Mouse (Mus musculus): ENCODE measurements around the gene G6pc3. TPM values are rescaled to one million over a fixed set of nuclear protein-coding genes. Genes with fewer than 3 reads are reported as not detected.

Gene G6pc3
- polyA plus RNA-seq (2012; rRNA removed), result 50.9 and 52.7 TPM in 2 replicates

DNA sequence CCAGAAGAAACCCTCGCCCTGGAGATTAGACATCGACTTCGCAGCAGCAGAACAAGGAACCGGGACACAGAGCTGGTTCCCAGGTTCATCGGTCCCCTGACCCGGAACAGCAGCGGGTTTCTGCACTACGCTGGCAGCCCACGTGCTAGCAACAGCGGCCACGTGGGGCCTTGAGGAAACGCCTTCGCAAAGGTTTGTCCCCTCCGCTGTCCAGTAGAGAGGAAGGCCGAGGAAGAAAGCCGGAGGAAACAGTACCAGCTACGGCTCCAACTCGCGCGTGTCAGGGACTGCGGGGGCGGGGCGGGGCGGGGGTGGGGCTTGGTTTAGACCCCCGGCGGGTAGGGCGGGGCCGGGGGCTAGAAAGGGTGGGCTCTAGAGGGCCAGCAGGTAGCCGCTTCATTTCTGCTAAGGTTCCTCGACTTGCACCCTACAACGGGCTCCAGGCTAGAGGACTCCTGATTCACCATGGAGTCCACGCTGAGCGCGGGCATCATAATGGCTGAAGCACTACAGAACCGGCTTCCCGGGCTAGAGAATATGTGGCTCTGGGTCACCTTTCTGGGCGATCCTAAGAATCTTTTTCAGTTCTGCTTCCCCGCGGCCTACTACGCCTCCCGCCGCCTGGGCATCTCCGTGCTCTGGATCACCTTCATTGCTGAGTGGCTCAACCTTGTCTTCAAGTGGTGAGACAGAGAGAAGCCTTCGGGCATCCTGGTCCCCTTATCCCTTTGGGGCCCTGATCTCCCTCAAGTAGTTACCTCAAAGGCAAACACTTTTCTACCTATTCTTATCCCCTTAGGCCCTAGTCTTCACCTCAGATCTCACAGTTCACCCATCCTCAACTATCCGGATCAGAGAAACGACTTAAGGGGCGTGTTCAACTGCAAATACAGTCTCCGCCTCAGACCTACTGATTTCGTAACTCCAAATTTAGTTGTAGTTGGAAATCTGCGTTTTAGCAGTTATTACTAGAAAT lies at the start of gene G6pc3:
Gene G6pc3, plus strand, starts transcription at position 160 of the 976 bp plus-strand sequence.

DNA sequence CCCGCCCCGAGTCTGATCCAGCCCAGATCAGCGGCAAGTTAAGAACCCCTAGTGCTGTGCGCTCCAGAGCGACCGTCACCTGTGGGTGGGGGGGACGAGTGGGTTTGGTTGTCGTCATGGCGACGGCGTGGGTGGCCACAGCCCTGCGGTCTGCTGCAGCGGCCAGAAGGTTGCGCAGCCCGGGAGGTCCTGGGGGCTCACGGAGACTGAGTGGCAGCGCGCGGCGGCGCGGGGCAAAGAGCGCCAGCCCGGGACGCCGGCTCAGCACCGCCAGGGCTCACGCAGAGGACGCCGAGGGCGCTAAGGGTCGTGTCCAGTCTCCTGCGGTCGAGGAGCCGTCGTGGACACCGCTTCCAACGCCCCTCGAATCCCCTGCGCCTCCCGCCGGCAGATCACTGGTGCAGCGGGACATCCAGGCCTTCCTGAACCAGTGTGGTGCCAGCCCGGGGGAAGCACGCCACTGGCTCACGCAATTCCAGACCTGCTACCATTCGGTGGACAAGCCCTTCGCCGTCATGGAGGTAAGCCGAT lies 43.9 kb upstream of the G6pc3 start, which contains the start of gene Nags:
Gene Nags, plus strand, starts transcription at position 43 of the 531 bp plus-strand sequence.

DNA sequence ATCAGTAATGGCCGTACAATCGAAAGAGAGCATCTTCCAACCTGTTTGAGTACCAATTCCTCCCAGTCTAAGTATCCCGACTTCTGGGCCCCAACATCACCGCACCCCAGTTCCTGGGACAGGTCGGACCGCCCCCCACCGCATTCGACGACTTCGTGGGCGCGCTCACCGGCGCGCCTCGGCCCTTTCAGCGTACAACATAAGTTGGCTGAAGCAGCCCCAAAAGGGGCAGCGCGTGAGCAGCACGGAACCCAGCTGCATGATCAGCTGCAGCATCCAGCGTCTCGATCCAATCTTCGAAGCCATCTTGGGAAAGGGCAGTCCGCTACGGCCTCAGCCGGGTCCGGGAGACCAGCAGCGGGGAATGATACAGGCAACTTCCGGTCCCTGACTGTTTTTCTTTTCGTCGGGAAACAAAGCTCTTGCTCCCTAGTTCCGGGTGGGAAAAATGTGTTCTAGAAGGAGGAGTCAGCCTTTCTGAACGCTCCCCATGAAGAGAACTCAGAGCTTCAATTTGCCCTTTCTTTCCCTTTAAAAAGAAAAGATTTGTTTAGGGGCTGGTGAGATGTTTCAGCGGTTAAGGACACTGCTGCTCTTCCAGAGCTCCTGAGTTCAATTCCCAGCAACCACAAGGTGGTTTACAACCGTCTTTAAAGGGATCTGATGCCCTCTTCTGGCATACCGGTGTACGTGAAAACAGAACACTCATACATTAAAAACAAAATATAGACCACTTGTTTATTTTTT lies 33.2 kb upstream of the G6pc3 start, which contains the start of gene Tmem101:
Gene Tmem101, minus strand, starts transcription at position 366 of the 747 bp plus-strand sequence.

DNA sequence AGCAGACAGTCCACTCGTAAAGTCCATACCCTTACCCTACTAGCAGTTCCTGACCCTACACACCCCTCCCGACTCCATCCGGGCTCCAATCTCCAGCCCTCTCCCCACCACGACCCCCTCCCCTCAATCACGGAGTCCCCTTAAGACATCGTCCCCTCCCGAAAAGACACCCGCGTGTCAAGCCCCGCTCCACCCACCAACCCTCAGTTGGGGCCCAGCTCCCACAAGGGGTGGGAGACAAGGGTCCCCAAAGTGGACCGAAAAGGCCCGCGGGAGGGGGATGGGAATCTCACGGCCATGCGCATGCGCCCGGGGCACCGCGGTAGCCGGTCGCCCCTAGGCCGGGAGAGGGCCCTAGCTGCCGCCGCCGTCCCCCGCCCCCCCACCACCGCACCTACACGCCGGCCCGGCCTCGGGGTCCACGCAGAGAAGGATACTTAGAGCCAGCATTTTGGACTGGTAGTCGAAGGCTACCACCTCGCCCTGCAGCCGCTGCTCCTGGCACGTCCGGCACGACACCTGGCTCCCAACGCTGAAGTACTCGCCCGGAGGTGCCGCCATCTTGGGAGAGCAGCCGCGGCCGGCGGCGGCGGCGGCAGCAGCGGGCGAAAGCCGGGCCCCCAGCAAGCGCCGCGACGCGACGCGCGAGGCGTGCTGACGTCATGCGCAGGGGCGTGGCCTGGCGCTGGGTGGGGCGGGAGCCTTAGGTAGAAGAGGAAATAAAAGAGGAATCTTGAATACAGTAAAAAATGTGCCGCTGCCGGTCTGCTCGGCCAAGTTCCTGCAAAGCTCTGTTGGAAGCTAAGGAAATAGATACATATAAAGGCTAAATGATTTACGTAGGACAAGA lies 4.5 kb upstream of the G6pc3 start, which contains the start of gene Lsm12:
Gene Lsm12, minus strand, starts transcription at position 651 of the 850 bp plus-strand sequence.

DNA sequence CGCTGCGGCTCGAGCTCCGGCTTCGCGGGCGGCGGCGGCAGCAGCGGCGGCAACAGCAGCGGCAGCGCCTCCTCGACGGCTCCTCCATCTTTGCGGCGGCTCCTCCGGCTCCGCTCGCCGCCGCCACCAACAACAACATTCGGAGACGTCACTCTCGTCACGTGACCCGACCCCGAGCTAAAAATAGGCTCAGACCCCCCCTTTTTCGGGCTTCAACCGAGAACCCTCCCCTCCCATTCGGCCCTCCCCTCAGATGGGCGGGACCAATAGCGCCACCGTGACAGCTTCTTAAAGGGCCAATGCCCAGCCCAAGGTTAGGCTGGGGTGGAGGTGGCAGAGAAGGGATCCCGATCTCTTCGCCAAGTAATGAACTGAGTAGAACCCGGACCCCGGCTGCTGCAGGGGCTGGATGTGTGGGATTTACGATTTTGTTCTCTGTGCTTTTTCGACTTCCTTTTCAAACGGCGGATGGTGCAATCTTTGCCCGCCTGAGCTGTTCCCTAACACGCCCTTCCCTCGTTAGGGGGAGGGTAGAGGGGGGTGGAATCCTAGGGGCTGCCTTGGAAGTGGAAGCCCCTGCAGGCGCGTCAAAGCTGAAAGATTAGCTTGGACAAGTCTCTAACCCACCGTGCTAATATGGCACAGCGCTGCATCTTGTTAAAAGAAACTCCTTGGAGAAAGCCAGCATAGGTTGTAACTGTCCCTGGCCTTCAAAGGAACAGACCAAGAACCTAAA lies 40.8 kb downstream of the G6pc3 start, which contains the start of gene Hdac5:
Gene Hdac5, minus strand, starts transcription at position 161 of the 736 bp plus-strand sequence.

Other genes with a start within 250 kb of the G6pc3 start
- gene Sost, start 222.6 kb upstream of the G6pc3 start, polyA plus RNA-seq (2012; rRNA removed), result 0.10 and 0.47 TPM in 2 replicates
- gene Cfap97d1, start 205.3 kb upstream of the G6pc3 start, polyA plus RNA-seq (2012; rRNA removed), result not detected in 2 replicates
- gene Dusp3, start 202.6 kb upstream of the G6pc3 start, polyA plus RNA-seq (2012; rRNA removed), result 23.8 and 25.5 TPM in 2 replicates
- gene Mpp3, start 161.2 kb upstream of the G6pc3 start, polyA plus RNA-seq (2012; rRNA removed), result 53.8 and 59.3 TPM in 2 replicates
- 0.12 and 0.24 TPM in 2 replicates for gene Cd300lg, start 148.1 kb upstream of the G6pc3 start, polyA plus RNA-seq (2012; rRNA removed)
- 46.0 and 51.6 TPM in 2 replicates for gene Mpp2, start 101.1 kb upstream of the G6pc3 start, polyA plus RNA-seq (2012; rRNA removed)
- gene Ppy, start 88.3 kb upstream of the G6pc3 start, polyA plus RNA-seq (2012; rRNA removed), result not detected in 2 replicates
- gene Pyy, start 81.8 kb upstream of the G6pc3 start, polyA plus RNA-seq (2012; rRNA removed), result 1.9 TPM in 1 of 2 replicates, not detected in the other
- gene Nags, start 44.1 kb upstream of the G6pc3 start, polyA plus RNA-seq (2012; rRNA removed), result 0.08 and 0.16 TPM in 2 replicates
- 35.4 and 38.9 TPM in 2 replicates for gene Tmem101, start 33.2 kb upstream of the G6pc3 start, polyA plus RNA-seq (2012; rRNA removed)
- 39.0 and 39.7 TPM in 2 replicates for gene Lsm12, start 4.3 kb upstream of the G6pc3 start, polyA plus RNA-seq (2012; rRNA removed)
- 94.4 and 132 TPM in 2 replicates for gene Hdac5, start 40.5 kb downstream of the G6pc3 start, polyA plus RNA-seq (2012; rRNA removed)
- 2.3 and 2.4 TPM in 2 replicates for gene BC030867, start 59.3 kb downstream of the G6pc3 start, polyA plus RNA-seq (2012; rRNA removed)
- gene Asb16, start 79.1 kb downstream of the G6pc3 start, polyA plus RNA-seq (2012; rRNA removed), result 1.0 and 1.2 TPM in 2 replicates
- 77.8 and 79.8 TPM in 2 replicates for gene Tmub2, start 95.3 kb downstream of the G6pc3 start, polyA plus RNA-seq (2012; rRNA removed)
- 106 and 114 TPM in 2 replicates for gene Atxn7l3, start 107.0 kb downstream of the G6pc3 start, polyA plus RNA-seq (2012; rRNA removed)
- gene Ubtf, start 130.1 kb downstream of the G6pc3 start, polyA plus RNA-seq (2012; rRNA removed), result 68.0 and 70.0 TPM in 2 replicates
- gene Slc4a1, start 176.6 kb downstream of the G6pc3 start, polyA plus RNA-seq (2012; rRNA removed), result 0.25 TPM in 2 replicates
- gene Rundc3a, start 203.8 kb downstream of the G6pc3 start, polyA plus RNA-seq (2012; rRNA removed), result 256 and 280 TPM in 2 replicates
- gene Slc25a39, start 218.3 kb downstream of the G6pc3 start, polyA plus RNA-seq (2012; rRNA removed), result 84.9 and 86.1 TPM in 2 replicates
- 34.8 and 40.1 TPM in 2 replicates for gene Grn, start 240.7 kb downstream of the G6pc3 start, polyA plus RNA-seq (2012; rRNA removed)

All from central nervous system, embryonic 18 days (tissue).